13 mouse cellular contexts compared by ENCODE assay signal in genomic region chr14:27402332-27403250, GRCm38 (mm10). TPM values are rescaled to one million over a fixed set of nuclear protein-coding genes. Genes with fewer than 3 reads are reported as not detected.
DNase-seq lines count a peak whose midpoint lies in the region; ATAC-seq and TF ChIP-seq lines count a peak whose summit lies in the region.
"Had no signal": no experiment of that assay in that cellular context is flagged by ENCODE, and none has a peak within 500 bp of the region (broad histone marks: within the 10 kb centered on the region; RNA-seq: fewer than 3 reads in every experiment).

No protein-coding gene starts in this region.

- H3K27ac ChIP-seq in bone marrow, adult 2 months (ENCODE audit: control insufficient read depth, insufficient read depth, low read depth, low read length, poor library complexity) = peak overlapping the region; percentile 91
- H3K27ac ChIP-seq in lung, embryonic 14.5 days (ENCODE audit: low read depth) = peak overlapping the region; percentile 75
- H3K27ac ChIP-seq in stomach, postnatal 0 days (replicated peaks) = 0 out of 2 replicates have a peak overlapping the region, but pooled peaks have one; percentile 49
- no peak overlapping the region for H3K27ac ChIP-seq in forebrain, embryonic 15.5 days (replicated peaks)

- WGBS in bone marrow, adult 2 months = 11% methylated on average over 10 of the region's 10 CpGs
- WGBS in lung, embryonic 14.5 days = 54% methylated on average over 10 of the region's 10 CpGs
- 59% methylated on average over 10 of the region's 10 CpGs for WGBS in stomach, postnatal 0 days
- 85% methylated on average over 10 of the region's 10 CpGs for WGBS in forebrain, embryonic 15.5 days

- TF ChIP-seq EP300 in stomach, postnatal 0 days (optimal IDR thresholded peaks at IDR 0.05) = no peak

- no peak overlapping the region for H3K4me2 ChIP-seq in lung, embryonic 14.5 days
- H3K4me2 ChIP-seq in stomach, postnatal 0 days (replicated peaks; ENCODE audit: low read depth) = no peak overlapping the region
- no peak overlapping the region for H3K4me2 ChIP-seq in forebrain, embryonic 15.5 days (replicated peaks)

- DNase-seq in kidney, postnatal 10 days = peak; percentile 29
- no peak for DNase-seq in kidney, postnatal 4 days
- DNase-seq in lung, embryonic 14.5 days = peak; percentile 56
- no peak for DNase-seq in stomach, postnatal 0 days (ENCODE audit: low spot score)
- DNase-seq in ovary, postnatal 36 days (ENCODE audit: low spot score) = no peak
- no peak for DNase-seq in layer of hippocampus, adult 9-10 months (ENCODE audit: low spot score)
- DNase-seq: gastrocnemius, postnatal 25 days; kidney, adult 8-10 months; liver; retina, postnatal 1 day had no signal

- TF ChIP-seq CTCF in bone marrow, adult 2 months (IDR thresholded peaks at IDR 0.05; ENCODE audit: control insufficient read depth, insufficient read depth, low read length) = no peak
- TF ChIP-seq CTCF in lung, embryonic 14.5 days (IDR thresholded peaks at IDR 0.05; ENCODE audit: low read depth) = no peak
- no peak for TF ChIP-seq CTCF in stomach, postnatal 0 days (IDR thresholded peaks at IDR 0.05; ENCODE audit: low read depth)

- no peaks in the 10 kb centered on the region for H3K9me3 ChIP-seq in lung, embryonic 14.5 days (ENCODE audit: low read depth, low read length)
- no peaks in the 10 kb centered on the region for H3K9me3 ChIP-seq in stomach, postnatal 0 days (ENCODE audit: control insufficient read depth, low read length)
- no peaks in the 10 kb centered on the region for H3K9me3 ChIP-seq in forebrain, embryonic 15.5 days

- H3K9ac ChIP-seq in lung, embryonic 14.5 days = no peak overlapping the region
- H3K9ac ChIP-seq in stomach, postnatal 0 days (ENCODE audit: low read length) = no peak overlapping the region
- no peak overlapping the region for H3K9ac ChIP-seq in forebrain, embryonic 15.5 days (replicated peaks)

- no peaks in the 10 kb centered on the region for H3K27me3 ChIP-seq in lung, embryonic 14.5 days (ENCODE audit: insufficient read depth, low read length)
- H3K27me3 ChIP-seq in stomach, postnatal 0 days (ENCODE audit: control insufficient read depth, insufficient read depth, low read length) = no peaks in the 10 kb centered on the region
- no peaks in the 10 kb centered on the region for H3K27me3 ChIP-seq in forebrain, embryonic 15.5 days
- H3K27me3 ChIP-seq: Patski had no signal

- no peak for TF ChIP-seq POLR2A in bone marrow, adult 2 months (IDR thresholded peaks at IDR 0.05; ENCODE audit: borderline replicate concordance, control insufficient read depth, low read depth, low read length)

- ATAC-seq in lung, embryonic 14.5 days (ENCODE audit: insufficient read depth) = no peak
- no peak for ATAC-seq in stomach, postnatal 0 days (ENCODE audit: low FRiP score, low TSS enrichment)
- no peak for ATAC-seq in forebrain, embryonic 15.5 days (replicated peaks)
- ATAC-seq: Patski had no signal

- no peaks in the 10 kb centered on the region for H3K36me3 ChIP-seq in lung, embryonic 14.5 days (ENCODE audit: insufficient read depth)
- peaks cover 6% of the 10 kb centered on the region for H3K36me3 ChIP-seq in stomach, postnatal 0 days (ENCODE audit: control insufficient read depth, insufficient read depth, low read length)
- no peaks in the 10 kb centered on the region for H3K36me3 ChIP-seq in forebrain, embryonic 15.5 days

- H3K4me3 ChIP-seq in bone marrow, adult 2 months (replicated peaks; ENCODE audit: control insufficient read depth, low read depth, low read length) = no peak overlapping the region
- H3K4me3 ChIP-seq in lung, embryonic 14.5 days (ENCODE audit: low read depth, low read length) = no peak overlapping the region
- H3K4me3 ChIP-seq in stomach, postnatal 0 days (ENCODE audit: low read depth, low read length) = no peak overlapping the region
- H3K4me3 ChIP-seq in forebrain, embryonic 15.5 days = no peak overlapping the region

- H3K4me1 ChIP-seq in bone marrow, adult 2 months (ENCODE audit: control insufficient read depth, insufficient read depth, low read length) = peaks cover 4% of the 10 kb centered on the region
- H3K4me1 ChIP-seq in lung, embryonic 14.5 days (ENCODE audit: insufficient read depth) = no peaks in the 10 kb centered on the region
- no peaks in the 10 kb centered on the region for H3K4me1 ChIP-seq in stomach, postnatal 0 days (replicated peaks; ENCODE audit: control insufficient read depth, insufficient read depth)
- H3K4me1 ChIP-seq in forebrain, embryonic 15.5 days = no peaks in the 10 kb centered on the region

RNA-seq across cellular contexts. Expression of gene Fam208a, which starts 26.0 kb away (rescaled TPM):
- 8.3 and 10.1 TPM in 2 replicates for polyA plus RNA-seq in bone marrow, adult 2 months (2011; ENCODE audit: insufficient read depth, insufficient read length, low replicate concordance, missing spikeins)
- polyA plus RNA-seq in lung, embryonic 14.5 days (2014; fragmentation: Nextera tagmentation; extraction: Ambion mirVana) = 13.7 and 14.6 TPM in 2 replicates
- 5.7 and 6.0 TPM in 2 replicates for polyA plus RNA-seq in stomach, postnatal 0 days (2015; fragmentation: Nextera tagmentation; extraction: Ambion mirVana)
- polyA plus RNA-seq in forebrain, embryonic 15.5 days (2015; fragmentation: Nextera tagmentation; extraction: Ambion mirVana) = 17.4 and 18.2 TPM in 2 replicates

Comparison
In these comparisons a context has a peak if more than half of its experiments do, and no peak if none do; other contexts are left out.
1. DNase-seq: peak in kidney, postnatal 10 days (single experiment) and lung, embryonic 14.5 days (single experiment); none in kidney, postnatal 4 days (0 of 2), stomach, postnatal 0 days (single experiment), ovary, postnatal 36 days (single experiment) and layer of hippocampus, adult 9-10 months (single experiment).